In the genomic region with DNA sequence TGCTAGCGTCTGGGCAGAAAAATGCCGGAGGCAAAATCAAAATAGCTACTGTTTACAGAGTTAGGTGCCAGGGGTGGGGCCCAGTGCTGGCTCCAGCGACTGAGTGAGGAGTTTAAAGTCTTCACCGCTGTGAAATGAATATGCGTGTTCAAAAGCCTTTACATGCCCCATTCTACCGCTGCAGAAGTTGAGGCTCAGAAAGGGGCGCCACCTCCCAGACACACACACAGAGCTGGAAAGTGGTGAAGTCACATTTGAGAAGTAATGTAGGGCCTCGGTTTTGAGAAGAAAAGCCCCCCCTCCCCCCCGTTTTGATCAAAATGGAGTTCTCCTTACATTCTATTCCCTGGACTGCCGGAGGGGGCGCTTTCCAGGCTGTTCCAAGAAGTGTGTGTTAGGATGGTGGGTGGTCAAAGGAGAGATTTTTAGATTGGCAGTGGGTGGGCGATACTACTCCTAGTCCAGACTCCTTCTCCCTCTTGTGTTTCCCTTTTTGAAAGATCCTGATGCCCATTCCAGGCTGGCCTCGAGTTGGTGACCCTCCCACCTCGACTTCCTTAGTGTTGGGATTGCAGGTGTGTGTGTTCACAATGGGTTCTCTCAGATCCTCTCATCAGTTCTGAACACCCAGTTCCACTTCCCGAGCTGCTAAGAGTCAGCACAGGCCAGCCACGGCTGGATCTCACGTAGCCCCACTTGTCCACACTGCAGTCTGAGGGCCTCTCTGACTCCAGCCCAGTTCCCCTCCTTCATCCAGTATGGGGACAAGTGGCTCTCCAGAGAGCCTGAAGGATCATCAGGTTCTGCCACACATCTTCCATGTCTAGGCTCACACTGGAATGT, we compare ENCODE assay signal across 8 mouse cellular contexts.
A peak's percentile ranks its signal among the peaks of the same experiment; 100 is the strongest.
DNase-seq lines count a peak whose midpoint lies in the region; ATAC-seq lines count a peak whose summit lies in the region.

No protein-coding gene starts in this region.

- H3K4me3 ChIP-seq in heart, embryonic 11.5 days (ENCODE audit: low read depth, low read length): peak overlapping the region; percentile 14
- H3K4me3 ChIP-seq in midbrain, embryonic 12.5 days: peak overlapping the region; percentile 13; the same call in 1 of the 2 replicates

- H3K9me3 ChIP-seq in heart, embryonic 11.5 days (replicated peaks; ENCODE audit: control insufficient read depth, low read length): no peaks in the 10 kb centered on the region
- H3K9me3 ChIP-seq in midbrain, embryonic 12.5 days: peaks cover 3% of the 10 kb centered on the region; the same call in 1 of the 2 replicates

- WGBS in heart, embryonic 11.5 days (ENCODE audit: insufficient replicate concordance): 24% methylated on average over 17 of the region's 17 CpGs
- 17% methylated on average over 17 of the region's 17 CpGs for WGBS in midbrain, embryonic 12.5 days

- no peaks in the 10 kb centered on the region for H3K36me3 ChIP-seq in heart, embryonic 11.5 days (ENCODE audit: control insufficient read depth, insufficient read depth, low read length)
- no peaks in the 10 kb centered on the region for H3K36me3 ChIP-seq in midbrain, embryonic 12.5 days

- no peak overlapping the region for H3K9ac ChIP-seq in heart, embryonic 11.5 days (ENCODE audit: low read depth, low read length)
- 0 out of 2 replicates have a peak overlapping the region, but pooled peaks have one; percentile 28 for H3K9ac ChIP-seq in midbrain, embryonic 12.5 days (replicated peaks)

- H3K4me2 ChIP-seq in heart, embryonic 11.5 days: peak overlapping the region; percentile 41
- H3K4me2 ChIP-seq in midbrain, embryonic 12.5 days (replicated peaks): peak overlapping the region; percentile 38

- ATAC-seq in heart, embryonic 11.5 days (replicated peaks; ENCODE audit: insufficient number of reproducible peaks, low FRiP score, low TSS enrichment): no peak
- ATAC-seq in midbrain, embryonic 12.5 days (ENCODE audit: low FRiP score, low read depth): no peak
- ATAC-seq in erythroblast, adult 5-6 weeks (replicated peaks; ENCODE audit: low FRiP score, poor library complexity, severe bottlenecking): no peak

- peaks cover 61% of the 10 kb centered on the region for H3K27me3 ChIP-seq in heart, embryonic 11.5 days (ENCODE audit: control insufficient read depth, insufficient read depth, low read length)
- peaks cover 65% of the 10 kb centered on the region for H3K27me3 ChIP-seq in midbrain, embryonic 12.5 days

- H3K4me1 ChIP-seq in heart, embryonic 11.5 days (ENCODE audit: control insufficient read depth, insufficient read depth, low read length): peaks cover 22% of the 10 kb centered on the region
- peaks cover 60% of the 10 kb centered on the region for H3K4me1 ChIP-seq in midbrain, embryonic 12.5 days

- DNase-seq in heart, adult 11 months: no peak
- peak; percentile 38 for DNase-seq in embryo, embryonic 9.5 days (ENCODE audit: extremely low spot score)
- DNase-seq in kidney, postnatal 14 days: peak; percentile 12
- no peak for DNase-seq in adrenal gland, adult 2 months
- no peak for DNase-seq in urinary bladder, postnatal 36 days (ENCODE audit: low spot score in 2 of 2)

- H3K27ac ChIP-seq in heart, embryonic 11.5 days (ENCODE audit: low read depth, low read length): no peak overlapping the region
- peak overlapping the region; percentile 39 for H3K27ac ChIP-seq in midbrain, embryonic 12.5 days (replicated peaks)

Comparison
In these comparisons a context has a peak if more than half of its experiments do, and no peak if none do; other contexts are left out.
1. DNase-seq: peak in embryo, embryonic 9.5 days (single experiment) and kidney, postnatal 14 days (single experiment); none in heart, adult 11 months (single experiment), adrenal gland, adult 2 months (single experiment) and urinary bladder, postnatal 36 days (0 of 2).